ENCODE assay signal across 18 mouse cellular contexts in the genomic region with DNA sequence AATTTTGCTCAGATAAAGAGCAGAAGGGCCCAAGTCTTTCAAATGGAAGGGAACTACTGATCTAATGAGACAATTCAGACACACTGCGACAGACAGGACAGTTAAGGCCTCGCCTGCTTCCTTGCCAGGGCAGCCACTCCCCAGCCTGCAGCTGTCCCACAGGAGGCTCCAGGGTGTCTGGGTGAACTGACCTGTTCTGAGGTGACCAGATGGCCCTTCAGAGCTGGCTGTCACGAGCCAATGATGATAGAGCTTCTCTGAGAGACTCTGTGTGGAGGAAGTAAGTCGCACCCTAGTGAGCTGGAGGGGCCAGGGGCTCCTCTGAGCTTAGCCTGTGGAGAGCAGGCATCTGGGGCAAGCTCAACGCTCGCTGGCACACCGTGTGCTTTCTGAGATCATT.
DNase-seq lines count a peak whose midpoint lies in the region; ATAC-seq lines count a peak whose summit lies in the region.
"Had no signal": no experiment of that assay in that cellular context is flagged by ENCODE, and none has a peak within 500 bp of the region (broad histone marks: within the 10 kb centered on the region; RNA-seq: fewer than 3 reads in every experiment).

No protein-coding gene starts in this region.

- H3K9ac ChIP-seq in embryonic facial prominence, embryonic 12.5 days, result no peak overlapping the region
- H3K9ac ChIP-seq in kidney, embryonic 15.5 days, result no peak overlapping the region
- no peak overlapping the region; the same call in 1 of the 2 replicates for H3K9ac ChIP-seq in neural tube, embryonic 14.5 days (replicated peaks; ENCODE audit: low read depth, low read length)
- H3K9ac ChIP-seq: heart, embryonic 12.5 days; liver, embryonic 14.5 days had no signal

- H3K4me2 ChIP-seq in embryonic facial prominence, embryonic 12.5 days (replicated peaks), result no peak overlapping the region
- H3K4me2 ChIP-seq in kidney, embryonic 15.5 days, result no peak overlapping the region
- H3K4me2 ChIP-seq in neural tube, embryonic 14.5 days (ENCODE audit: low read depth, low read length), result no peak overlapping the region
- H3K4me2 ChIP-seq: heart, embryonic 12.5 days had no signal

- no peak overlapping the region for H3K4me3 ChIP-seq in embryonic facial prominence, embryonic 12.5 days
- H3K4me3 ChIP-seq in embryonic facial prominence, embryonic 10.5 days, result no peak overlapping the region
- H3K4me3 ChIP-seq in kidney, embryonic 15.5 days (replicated peaks), result no peak overlapping the region
- H3K4me3 ChIP-seq in limb, embryonic 10.5 days, result no peak overlapping the region
- H3K4me3 ChIP-seq in neural tube, embryonic 14.5 days (ENCODE audit: low read depth, low read length), result no peak overlapping the region
- H3K4me3 ChIP-seq: erythroblast, embryonic 14.5 days; heart, embryonic 12.5 days; left cerebral cortex, adult 2 months had no signal

- no peak for ATAC-seq in embryonic facial prominence, embryonic 12.5 days (ENCODE audit: insufficient number of reproducible peaks, insufficient read depth, low FRiP score, low TSS enrichment)
- 0 out of 2 replicates have a peak, but pooled peaks have one; percentile 60 for ATAC-seq in kidney, embryonic 15.5 days (replicated peaks; ENCODE audit: low FRiP score)
- no peak for ATAC-seq in neural tube, embryonic 14.5 days (ENCODE audit: low read depth)
- ATAC-seq: lung, postnatal 0 days had no signal

- H3K9me3 ChIP-seq in embryonic facial prominence, embryonic 12.5 days, result peaks cover 6% of the 10 kb centered on the region; the same call in 1 of the 2 replicates
- H3K9me3 ChIP-seq in embryonic facial prominence, embryonic 10.5 days, result peaks cover 9% of the 10 kb centered on the region
- no peaks in the 10 kb centered on the region; the same call in 1 of the 2 replicates for H3K9me3 ChIP-seq in kidney, embryonic 15.5 days (replicated peaks)
- H3K9me3 ChIP-seq in limb, embryonic 10.5 days (replicated peaks), result no peaks in the 10 kb centered on the region; the same call in 1 of the 2 replicates
- H3K9me3 ChIP-seq in neural tube, embryonic 14.5 days (ENCODE audit: control insufficient read depth, low read length), result no peaks in the 10 kb centered on the region

- no peak for DNase-seq in embryonic facial prominence, embryonic 10.5 days (ENCODE audit: low spot score)
- no peak for DNase-seq in kidney, adult 11 months
- peak; percentile 39 for DNase-seq in limb, embryonic 10.5 days (ENCODE audit: low spot score)
- DNase-seq in right cerebral cortex, postnatal 10 days (ENCODE audit: low spot score in 2 of 2), result no peak
- no peak for DNase-seq in layer of hippocampus, postnatal 14 days (ENCODE audit: low spot score in 2 of 2)
- DNase-seq: adrenal gland, adult 2 months; cerebellum, postnatal 14 days; kidney, adult 18-20 months; kidney, postnatal 14 days; thymus, postnatal 4 days had no signal

- 34% methylated on average over 7 of the region's 7 CpGs for WGBS in embryonic facial prominence, embryonic 12.5 days
- 36% methylated on average over 7 of the region's 7 CpGs for WGBS in embryonic facial prominence, embryonic 10.5 days
- 15% methylated on average over 7 of the region's 7 CpGs for WGBS in kidney, embryonic 15.5 days
- WGBS in limb, embryonic 10.5 days, result 20% methylated on average over 7 of the region's 7 CpGs
- 44% methylated on average over 7 of the region's 7 CpGs for WGBS in neural tube, embryonic 14.5 days

- H3K27ac ChIP-seq in embryonic facial prominence, embryonic 12.5 days, result 0 out of 2 replicates have a peak overlapping the region, but pooled peaks have one; percentile 23
- H3K27ac ChIP-seq in embryonic facial prominence, embryonic 10.5 days (replicated peaks), result no peak overlapping the region
- H3K27ac ChIP-seq in kidney, embryonic 15.5 days, result no peak overlapping the region
- H3K27ac ChIP-seq in limb, embryonic 10.5 days, result no peak overlapping the region
- peak overlapping the region; percentile 28; the same call in 1 of the 2 replicates for H3K27ac ChIP-seq in neural tube, embryonic 14.5 days (ENCODE audit: low read depth, low read length)
- H3K27ac ChIP-seq: left cerebral cortex, adult 2 months; liver, embryonic 14.5 days had no signal

- no peaks in the 10 kb centered on the region for H3K4me1 ChIP-seq in embryonic facial prominence, embryonic 12.5 days
- peaks cover 14% of the 10 kb centered on the region for H3K4me1 ChIP-seq in embryonic facial prominence, embryonic 10.5 days
- H3K4me1 ChIP-seq in kidney, embryonic 15.5 days, result peaks cover 5% of the 10 kb centered on the region
- H3K4me1 ChIP-seq in limb, embryonic 10.5 days, result peaks cover 8% of the 10 kb centered on the region
- H3K4me1 ChIP-seq in neural tube, embryonic 14.5 days (ENCODE audit: control insufficient read depth, insufficient read depth, low read length), result peaks cover 13% of the 10 kb centered on the region
- H3K4me1 ChIP-seq: heart, embryonic 12.5 days had no signal

- no peaks in the 10 kb centered on the region for H3K27me3 ChIP-seq in embryonic facial prominence, embryonic 12.5 days
- H3K27me3 ChIP-seq in embryonic facial prominence, embryonic 10.5 days (replicated peaks; ENCODE audit: low read depth, poor library complexity, severe bottlenecking), result peaks cover 3% of the 10 kb centered on the region; the same call in 1 of the 2 replicates
- no peaks in the 10 kb centered on the region for H3K27me3 ChIP-seq in kidney, embryonic 15.5 days
- H3K27me3 ChIP-seq in limb, embryonic 10.5 days (ENCODE audit: low read depth, poor library complexity, severe bottlenecking), result no peaks in the 10 kb centered on the region
- no peaks in the 10 kb centered on the region for H3K27me3 ChIP-seq in neural tube, embryonic 14.5 days (ENCODE audit: control insufficient read depth, insufficient read depth, low read length)
- H3K27me3 ChIP-seq: heart, embryonic 12.5 days had no signal

- H3K36me3 ChIP-seq in embryonic facial prominence, embryonic 12.5 days, result no peaks in the 10 kb centered on the region
- H3K36me3 ChIP-seq in embryonic facial prominence, embryonic 10.5 days (replicated peaks), result no peaks in the 10 kb centered on the region
- no peaks in the 10 kb centered on the region for H3K36me3 ChIP-seq in kidney, embryonic 15.5 days
- no peaks in the 10 kb centered on the region for H3K36me3 ChIP-seq in limb, embryonic 10.5 days
- no peaks in the 10 kb centered on the region for H3K36me3 ChIP-seq in neural tube, embryonic 14.5 days (ENCODE audit: control insufficient read depth, insufficient read depth, low read length)
- H3K36me3 ChIP-seq: heart, embryonic 12.5 days had no signal

Comparison
In these comparisons a context has a peak if more than half of its experiments do, and no peak if none do; other contexts are left out.
1. H3K27ac ChIP-seq: peak in embryonic facial prominence, embryonic 12.5 days (single experiment) and neural tube, embryonic 14.5 days (single experiment); none in embryonic facial prominence, embryonic 10.5 days (single experiment), kidney, embryonic 15.5 days (single experiment) and limb, embryonic 10.5 days (single experiment).